Mouse (Mus musculus) CH12.LX (cell line): ENCODE measurements at regions not wholly inside any gene's neighbourhood (a gene's known extent, or its start where the extent isn't known, plus 50 kb on each side); places are given as distances from the start of the nearest gene placed in this dataset.

Experiments used
- DNase-seq: peaks from one replicate; pipeline ENCODE4 v3.0.0-alpha.2; 2013; ENCODE audit errors: extremely low read depth
- H3K27ac ChIP-seq: 2 replicates; pipeline ENCODE4 v1.5.1; 2012; ENCODE audit warnings: low read depth, mild to moderate bottlenecking, control low read depth, moderate library complexity; ENCODE audit not compliant: insufficient read depth
- H3K27me3 ChIP-seq: replicated peaks from 2 replicates; pipeline ENCODE3; 2012; ENCODE audit warnings: inconsistent platforms
- H3K36me3 ChIP-seq, 2 experiments: replicated peaks in 1 of 2; 2 replicates each; pipeline versions ENCODE3 to v1.6.1; 2012; ENCODE audit warnings: inconsistent platforms in 1 of 2, low read length in 1 of 2, mild to moderate bottlenecking in 1 of 2, mixed read lengths in 1 of 2, moderate library complexity in 1 of 2; ENCODE audit not compliant: control insufficient read depth in 1 of 2, insufficient read depth in 1 of 2
- H3K4me1 ChIP-seq, 2 experiments: 2 replicates each; pipeline ENCODE4 v1.6.1; 2012; ENCODE audit warnings: inconsistent platforms in 1 of 2, moderate library complexity in 1 of 2; ENCODE audit not compliant: insufficient read depth in 2 of 2, control insufficient read depth in 1 of 2
- H3K4me2 ChIP-seq: 2 replicates; pipeline ENCODE4 v1.6.1; 2012; ENCODE audit warnings: low read depth, mild to moderate bottlenecking, control low read depth; ENCODE audit not compliant: poor library complexity, insufficient read depth, severe bottlenecking
- H3K4me3 ChIP-seq, 3 experiments: fragments of 150-350 bp in 1 of 3; sonication (generic) in 1 of 3; replicated peaks in 1 of 3; 2 replicates each; pipeline versions ENCODE3 to v1.5.1; 2011 to 2012; ENCODE audit warnings: low read depth in 2 of 3, low read length in 2 of 3, mild to moderate bottlenecking in 2 of 3, moderate library complexity in 2 of 3, control low read depth in 1 of 3, improper control_type of control experiment in 1 of 3, inconsistent platforms in 1 of 3, mixed read lengths in 1 of 3; ENCODE audit not compliant: poor library complexity in 1 of 3
- H3K79me2 ChIP-seq: replicated peaks from 2 replicates; pipeline ENCODE4 v1.6.1; 2012; ENCODE audit warnings: mild to moderate bottlenecking, moderate library complexity; ENCODE audit not compliant: control insufficient read depth, poor library complexity, insufficient read depth, severe bottlenecking; ENCODE audit errors: extremely low read depth
- H3K9ac ChIP-seq: 2 replicates; pipeline ENCODE4 v1.6.1; 2012; ENCODE audit warnings: low read depth, mild to moderate bottlenecking, control low read depth, moderate library complexity; ENCODE audit not compliant: insufficient read depth
- H3K9me3 ChIP-seq: replicated peaks from 2 replicates; pipeline ENCODE3; 2012; ENCODE audit warnings: low read length, inconsistent platforms, mixed read lengths
- BHLHE40 ChIP-seq: IDR thresholded peaks from 2 replicates; pipeline ENCODE4 v1.6.1; 2011; ENCODE audit warnings: mild to moderate bottlenecking, low read depth, low read length, improper control_type of control experiment
- CHD2 ChIP-seq: IDR thresholded peaks from 2 replicates; pipeline ENCODE4 v1.6.1; 2011; ENCODE audit warnings: low read length, improper control_type of control experiment
- CTCF ChIP-seq, 2 experiments: IDR thresholded peaks in 1 of 2; conservative IDR thresholded peaks in 1 of 2; 2 replicates each; pipeline ENCODE4 v1.5.1; 2011 to 2012; ENCODE audit warnings: low read depth in 2 of 2, low read length in 2 of 2, improper control_type of control experiment in 1 of 2, inconsistent platforms in 1 of 2, mild to moderate bottlenecking in 1 of 2, moderate library complexity in 1 of 2
- E2F4 ChIP-seq: IDR thresholded peaks from 2 replicates; pipeline ENCODE4 v1.6.1; 2011; ENCODE audit warnings: low read depth, low read length, improper control_type of control experiment; ENCODE audit not compliant: insufficient replicate concordance
- EP300 ChIP-seq: IDR thresholded peaks from 2 replicates; pipeline ENCODE4 v1.6.1; 2011; ENCODE audit warnings: low read length, improper control_type of control experiment
- GABPA ChIP-seq: IDR thresholded peaks from 2 replicates; pipeline ENCODE4 v1.6.1; 2012; ENCODE audit warnings: low read depth, low read length, improper control_type of control experiment, inconsistent platforms; ENCODE audit not compliant: insufficient replicate concordance
- KAT2A ChIP-seq: IDR thresholded peaks from 2 replicates; pipeline ENCODE4 v1.6.1; 2012; ENCODE audit warnings: low read length, improper control_type of control experiment, inconsistent platforms; ENCODE audit not compliant: insufficient replicate concordance
- MAFK ChIP-seq: IDR thresholded peaks from 2 replicates; pipeline ENCODE4 v1.6.1; 2011; ENCODE audit warnings: low read length, improper control_type of control experiment; ENCODE audit not compliant: insufficient replicate concordance
- MAX ChIP-seq: IDR thresholded peaks from 2 replicates; pipeline ENCODE4 v1.6.1; 2011; ENCODE audit warnings: low read length, improper control_type of control experiment
- MYC ChIP-seq: IDR thresholded peaks from 2 replicates; pipeline ENCODE4 v1.6.1; 2011; ENCODE audit warnings: low read depth, mild to moderate bottlenecking, improper control_type of control experiment, low read length
- NELFE ChIP-seq: IDR thresholded peaks from 2 replicates; pipeline ENCODE4 v1.6.1; 2011; ENCODE audit warnings: low read depth, low read length, improper control_type of control experiment
- PAX5 ChIP-seq: IDR thresholded peaks from 2 replicates; pipeline ENCODE4 v1.6.1; 2012; ENCODE audit warnings: low read length, inconsistent platforms, mixed read lengths
- POLR2A ChIP-seq: IDR thresholded peaks from 2 replicates; pipeline ENCODE4 v1.6.1; 2011; ENCODE audit warnings: low read depth, mild to moderate bottlenecking, improper control_type of control experiment, low read length
- RCOR1 ChIP-seq: conservative IDR thresholded peaks from 2 replicates; pipeline ENCODE4 v1.6.1; 2012; ENCODE audit warnings: low read depth, mild to moderate bottlenecking, inconsistent platforms, low read length, improper control_type of control experiment
- SIN3A ChIP-seq: IDR thresholded peaks from 2 replicates; pipeline ENCODE4 v1.6.1; 2012; ENCODE audit warnings: low read length, improper control_type of control experiment, inconsistent platforms
- TBP ChIP-seq: conservative IDR thresholded peaks from 2 replicates; pipeline ENCODE4 v1.6.1; 2011; ENCODE audit warnings: low read depth, low read length, improper control_type of control experiment
- TCF12 ChIP-seq: IDR thresholded peaks from 2 replicates; pipeline ENCODE4 v1.6.1; 2014; ENCODE audit warnings: low read depth, mild to moderate bottlenecking, inconsistent platforms, low read length, improper control_type of control experiment
- USF2 ChIP-seq: conservative IDR thresholded peaks from 2 replicates; pipeline ENCODE4 v1.6.1; 2011; ENCODE audit warnings: low read depth, low read length, improper control_type of control experiment
- ZKSCAN1 ChIP-seq: IDR thresholded peaks from 2 replicates; pipeline ENCODE4 v1.6.1; 2012; ENCODE audit warnings: low read depth, inconsistent platforms, low read length, improper control_type of control experiment, borderline replicate concordance
- ZMIZ1 ChIP-seq: IDR thresholded peaks from 2 replicates; pipeline ENCODE4 v1.6.1; 2012; ENCODE audit warnings: low read depth, mild to moderate bottlenecking, inconsistent platforms, low read length, improper control_type of control experiment
- dilution Hi-C: fragments of 300-500 bp; cut with MboI; formaldehyde crosslinking; loops from 2 replicates; pipeline ENCODE4 v1.14.3; 2020; ENCODE audit warnings: low sequenced_read_pairs; ENCODE audit not compliant: extremely low pct_unique_long_range_greater_than_20kb, extremely low pct_ligation_motif_present
- in situ Hi-C: fragments of 300-500 bp; cut with MboI; formaldehyde crosslinking; loops from 3 replicates; pipeline ENCODE4 v1.14.3; 2019; ENCODE audit warnings: low sequenced_read_pairs, low pct_ligation_motif_present, low pct_unique_long_range_greater_than_20kb, mixed read lengths

DNA sequence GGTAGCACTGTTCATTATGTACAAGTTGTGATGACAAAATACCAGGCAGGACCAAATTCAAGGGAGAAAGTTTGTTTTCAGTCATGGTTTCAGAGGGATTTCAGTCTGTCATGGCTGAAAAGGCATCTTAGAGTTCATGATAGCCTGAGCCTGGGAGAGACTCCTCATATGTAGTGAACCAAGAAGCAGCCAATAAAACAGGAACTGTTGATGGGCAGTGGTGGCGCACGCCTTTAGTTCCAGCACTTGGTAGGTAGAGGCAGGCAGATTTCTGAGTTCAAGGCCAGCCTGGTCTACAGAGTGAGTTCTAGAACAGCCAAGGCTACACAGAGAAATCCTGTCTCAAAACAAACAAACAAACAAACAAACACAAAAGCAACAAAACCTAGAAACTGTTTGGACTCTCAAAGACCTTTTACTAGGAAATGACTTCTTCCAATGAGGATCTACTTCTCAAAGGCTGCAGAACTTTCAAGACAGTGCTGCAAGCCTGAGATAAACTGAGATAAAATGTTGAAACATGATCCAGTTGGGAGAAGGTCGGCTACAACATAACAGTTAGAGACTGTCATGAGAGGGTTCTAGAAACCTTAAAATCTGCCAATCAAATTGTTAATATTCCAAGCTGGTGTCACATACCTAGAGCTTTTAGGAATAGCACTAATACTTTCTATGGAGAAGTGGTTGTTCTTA lies 817.5 kb upstream of the Lcorl start:
- dilution Hi-C loops: no loop called here
- H3K4me3 ChIP-seq: no peak overlapping the region
- in situ Hi-C loops: no loop called here
- H3K4me2 ChIP-seq: no peak overlapping the region
- TF ChIP-seq POLR2A (no peak), GABPA (no peak), TBP (no peak), MAX (no peak), MAFK (no peak), RCOR1 (no peak), PAX5 (no peak), USF2 (no peak), BHLHE40 (no peak), TCF12 (no peak), ZKSCAN1 (no peak), CHD2 (no peak), MYC (no peak), CTCF (conservative IDR thresholded peaks at IDR 0.05 in 1 of 2, IDR thresholded peaks at IDR 0.05 in 1 of 2; ENCODE audit: low read depth in 2 of 2, low read length in 2 of 2) (no peak)
- no peaks in the 10 kb centered on the region for H3K4me1 ChIP-seq
- peaks cover 9% of the 10 kb centered on the region for H3K9me3 ChIP-seq
- no peak for DNase-seq
- no peaks in the 10 kb centered on the region for H3K27me3 ChIP-seq
- H3K9ac ChIP-seq: no peak overlapping the region
- H3K36me3 ChIP-seq: no peaks in the 10 kb centered on the region
- H3K79me2 ChIP-seq: no peaks in the 10 kb centered on the region
- no peak overlapping the region for H3K27ac ChIP-seq

DNA sequence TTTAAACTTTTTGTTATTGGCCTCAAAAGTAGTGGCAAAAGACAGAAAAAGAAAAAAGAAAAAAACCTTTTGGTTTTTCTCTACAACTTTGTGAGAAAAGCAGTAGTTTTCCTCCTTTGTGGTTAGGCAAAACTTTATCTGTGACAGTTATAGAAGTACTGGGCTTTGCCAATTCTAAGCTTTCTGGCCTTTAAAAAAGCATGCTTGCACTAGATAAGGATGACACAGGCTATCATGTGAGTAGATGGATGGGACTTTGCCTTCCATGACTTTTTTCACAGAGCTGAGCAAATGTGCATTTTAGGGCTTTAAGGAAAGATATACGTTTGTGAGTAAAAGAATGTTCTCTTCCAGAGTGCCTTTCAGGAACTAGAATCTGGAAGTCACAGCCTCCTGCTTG lies 816.0 kb upstream of the Lcorl start:
- Histone ChIP-seq H3K9me3 (peaks cover 14% of the 10 kb centered on the region), H3K36me3 (no peaks in the 10 kb centered on the region), H3K4me3 (no peak overlapping the region), H3K4me2 (no peak overlapping the region)
- dilution Hi-C loops: no loop called here
- in situ Hi-C loops: no loop called here
- TF ChIP-seq EP300 (no peak), KAT2A (no peak), RCOR1 (no peak), SIN3A (no peak), GABPA (no peak), MAFK (no peak), ZMIZ1 (no peak), E2F4 (no peak), CHD2 (no peak), BHLHE40 (no peak), NELFE (no peak)
- TF ChIP-seq, all 38 proteins: peak for 0
- DNase-seq: no peak
- H3K4me1 ChIP-seq: no peaks in the 10 kb centered on the region
- H3K79me2 ChIP-seq: no peaks in the 10 kb centered on the region
- H3K27ac ChIP-seq: no peak overlapping the region
- no peaks in the 10 kb centered on the region for H3K27me3 ChIP-seq
- H3K9ac ChIP-seq: no peak overlapping the region
